Mouse (Mus musculus) mesoderm, embryonic 11.5 days (tissue): ENCODE results near the gene Chil4.
"Not testable (repeated sequence)": the region's sequence is repeated elsewhere in the genome, so short reads cannot be mapped to it uniquely, and the experiment has no call there.

Experiments
- DNase-seq: peaks from one replicate; pipeline ENCODE4 v3.0.0-alpha.2; 2012; ENCODE audit warnings: low read depth, low spot score

Gene Chil4

DNA sequence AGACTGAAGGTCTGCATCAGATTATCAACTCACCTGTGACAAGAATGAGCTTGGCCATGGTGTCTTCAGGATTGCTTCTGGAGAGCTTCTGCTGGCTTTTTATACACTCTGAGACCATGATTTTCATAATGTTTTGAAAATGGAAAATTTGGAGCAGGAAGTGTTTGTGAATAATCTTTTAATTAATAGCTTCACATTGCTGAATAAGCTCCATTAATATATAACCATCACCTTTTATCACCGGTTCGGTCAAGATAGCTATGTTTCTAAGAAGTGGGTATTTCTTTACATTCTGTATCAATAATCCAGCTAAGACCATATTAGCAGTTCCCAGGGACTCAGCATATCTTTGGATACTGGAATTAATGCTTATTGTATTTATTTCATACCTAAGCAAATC lies at the start of gene Chil4:
Chil4 (minus strand) TSS at position 101 of the 400 bp plus-strand sequence.
- no peak for DNase-seq

- DNase-seq, result no peak
These were observed 46.5 kb upstream of the Chil4 start for GRCm38 (mm10) chr3:106265854-106266253.

DNA sequence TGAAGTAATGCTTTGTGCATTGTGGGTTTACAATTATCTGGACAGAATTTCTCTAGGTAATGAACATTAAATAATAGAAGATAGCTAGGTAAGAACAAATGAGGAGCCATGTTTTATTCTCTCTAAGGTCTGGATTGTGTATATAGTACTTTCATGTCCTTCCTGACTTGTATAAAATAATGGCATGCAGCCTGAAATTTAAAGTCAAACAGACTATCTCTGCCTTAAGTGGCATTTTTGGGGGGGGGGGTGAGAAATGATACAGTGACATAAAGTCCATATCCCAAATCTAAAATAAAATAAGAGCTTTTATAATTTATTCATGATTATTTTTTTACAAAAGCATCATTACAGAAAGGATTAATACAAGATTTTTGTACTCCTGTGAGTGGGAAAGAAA lies 45.5 kb upstream of the Chil4 start:
- no peak for DNase-seq

DNA sequence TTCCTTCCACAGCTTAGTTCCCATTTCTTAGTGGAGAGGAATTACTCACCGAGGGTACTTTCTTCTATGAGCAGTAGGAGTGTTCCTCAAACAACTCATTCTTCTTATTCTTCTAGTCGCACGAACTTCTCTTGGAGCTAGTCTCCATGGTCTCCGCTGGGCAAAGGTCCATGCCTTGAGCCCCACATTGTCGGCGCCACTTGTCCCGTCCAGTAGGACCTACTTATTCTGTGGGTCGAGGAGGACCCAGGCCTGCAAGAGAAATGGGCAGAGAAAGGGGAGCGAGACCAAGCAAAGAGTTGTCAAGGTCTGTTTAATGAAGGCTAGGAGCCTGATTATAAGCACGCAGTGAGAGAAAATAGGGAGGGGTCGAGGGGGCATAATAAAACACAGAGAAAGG lies 37.8 kb upstream of the Chil4 start:
- DNase-seq, result not testable (repeated sequence)

- DNase-seq, result no peak
These were observed 33.4 kb upstream of the Chil4 start for GRCm38 (mm10) chr3:106252719-106253118.

GRCm38 (mm10) chr3:106250763-106251399 lies 31.6 kb upstream of the Chil4 start:
- not testable (repeated sequence) for DNase-seq

DNA sequence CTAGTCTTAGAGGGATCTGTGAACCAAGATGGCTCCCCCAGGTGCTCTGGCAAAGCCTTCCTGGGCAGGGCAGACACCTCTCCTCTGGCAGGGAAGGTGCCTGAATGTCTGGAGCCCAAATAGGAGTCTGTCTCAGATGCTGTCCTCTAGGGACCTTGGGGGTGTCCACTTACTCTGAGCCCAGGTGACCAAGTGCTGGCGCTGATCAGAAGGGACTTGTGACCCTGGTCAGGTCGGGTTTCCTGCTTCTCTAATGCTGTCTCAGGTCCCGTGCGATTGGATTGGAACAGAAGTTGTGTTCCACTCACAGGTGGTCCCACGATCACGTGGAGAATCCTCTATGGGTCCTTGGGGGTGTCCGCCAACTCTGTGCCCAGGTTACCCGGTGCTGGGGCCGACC lies 28.1 kb upstream of the Chil4 start:
- not testable (repeated sequence) for DNase-seq

GRCm38 (mm10) chr3:106240210-106240609 lies 20.9 kb upstream of the Chil4 start:
- not testable (repeated sequence) for DNase-seq

DNA sequence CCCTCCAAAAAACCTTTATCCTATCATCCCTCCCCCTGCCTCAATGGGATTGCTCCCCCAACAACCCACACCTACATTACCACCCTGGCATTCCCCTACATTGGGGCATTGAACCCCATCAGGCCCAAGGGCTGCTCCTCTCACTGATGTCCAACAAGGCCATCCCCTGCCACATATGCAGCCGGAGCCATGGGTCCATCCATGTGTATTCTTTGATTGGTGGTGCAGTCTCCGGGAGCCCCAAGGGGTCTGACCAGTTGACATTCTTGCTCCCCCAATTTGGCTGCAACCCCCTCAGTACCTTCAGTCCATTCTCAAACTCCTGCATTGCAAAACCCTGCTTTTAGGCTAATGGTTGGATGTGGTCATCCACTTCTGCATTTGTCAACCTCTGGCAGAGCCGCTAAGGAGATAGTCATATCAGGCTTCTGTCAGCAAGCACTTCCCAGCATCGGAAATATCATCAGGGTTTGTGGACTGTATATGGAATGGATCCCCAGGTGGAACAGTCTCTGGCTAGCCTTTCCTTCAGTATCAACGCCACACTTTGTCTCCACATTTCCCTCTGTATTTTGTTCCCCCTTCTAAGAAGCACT lies 20.0 kb upstream of the Chil4 start:
- DNase-seq, result no peak

DNA sequence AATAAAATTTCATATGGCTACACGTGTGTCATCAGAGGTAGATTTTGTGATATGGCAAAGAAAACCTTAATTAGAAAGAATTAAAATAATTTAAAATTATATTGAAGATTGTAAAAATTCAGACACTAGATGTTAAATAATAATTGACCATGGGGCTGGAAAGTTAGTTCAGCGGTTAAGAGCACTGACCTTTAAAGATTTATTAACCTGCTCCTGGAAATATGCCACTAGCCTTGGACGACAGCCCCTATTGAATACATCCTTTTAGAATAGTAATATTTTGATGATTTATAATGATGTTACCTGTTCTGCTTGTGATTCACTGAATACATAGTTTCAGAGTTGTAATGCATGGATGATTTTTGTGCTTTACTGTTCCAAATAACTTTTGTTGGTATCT lies 4.1 kb upstream of the Chil4 start:
- not testable (repeated sequence) for DNase-seq

- no peak for DNase-seq
These were observed 2.4 kb upstream of the Chil4 start for GRCm38 (mm10) chr3:106221625-106222265.

DNA sequence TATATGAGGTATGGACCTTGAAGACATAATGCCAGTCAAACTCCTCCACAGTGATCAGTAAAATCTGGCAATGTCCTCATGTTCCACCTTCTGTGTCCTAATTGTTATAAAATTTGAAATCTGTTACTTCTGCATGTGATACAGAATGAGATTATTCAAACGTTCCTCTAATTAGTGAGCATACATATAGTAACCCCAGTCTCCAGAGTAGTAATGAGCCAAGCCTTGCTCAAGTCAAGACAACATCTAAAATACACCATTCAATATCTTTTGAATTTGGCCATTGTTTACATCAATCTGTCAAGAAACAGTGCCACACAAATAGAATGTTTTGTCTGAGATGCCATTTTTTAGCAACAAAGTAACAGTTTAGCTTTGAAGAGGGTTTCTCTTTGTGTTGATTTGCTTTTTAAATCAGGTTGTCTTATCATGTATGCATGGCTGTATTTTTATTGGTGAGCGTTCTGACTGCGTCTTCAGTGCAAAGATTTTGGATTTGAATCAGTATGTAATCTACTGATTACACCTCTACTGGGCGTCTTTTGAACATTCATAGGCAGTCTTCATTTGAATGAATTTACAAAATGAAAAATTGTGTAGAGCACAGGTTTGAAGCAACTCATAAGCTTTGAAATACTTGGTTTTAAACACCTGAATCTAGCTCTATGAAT lies 888 bp downstream of the Chil4 start:
- not testable (repeated sequence) for DNase-seq

DNA sequence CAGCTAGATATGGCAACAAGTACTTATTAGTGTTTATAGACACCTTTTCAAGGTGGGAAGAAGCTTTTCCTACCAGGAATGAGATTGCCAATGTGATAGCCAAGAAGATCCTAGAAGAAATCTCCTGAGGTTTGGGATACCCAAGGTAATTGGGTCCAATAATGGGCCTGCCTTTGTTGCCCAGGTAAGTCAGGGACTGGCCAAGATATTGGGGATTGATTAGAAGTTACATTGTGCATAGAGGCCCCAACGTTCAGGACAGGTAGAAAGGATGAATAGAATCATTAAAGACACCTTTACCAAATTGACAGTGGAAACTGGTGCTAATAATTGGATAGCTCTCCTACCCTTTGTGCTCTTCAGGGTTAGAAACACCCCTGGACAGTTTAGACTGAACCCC lies 21.3 kb downstream of the Chil4 start:
- not testable (repeated sequence) for DNase-seq

- not testable (repeated sequence) for DNase-seq
These were observed 22.1 kb downstream of the Chil4 start for GRCm38 (mm10) chr3:106197246-106197645.

DNA sequence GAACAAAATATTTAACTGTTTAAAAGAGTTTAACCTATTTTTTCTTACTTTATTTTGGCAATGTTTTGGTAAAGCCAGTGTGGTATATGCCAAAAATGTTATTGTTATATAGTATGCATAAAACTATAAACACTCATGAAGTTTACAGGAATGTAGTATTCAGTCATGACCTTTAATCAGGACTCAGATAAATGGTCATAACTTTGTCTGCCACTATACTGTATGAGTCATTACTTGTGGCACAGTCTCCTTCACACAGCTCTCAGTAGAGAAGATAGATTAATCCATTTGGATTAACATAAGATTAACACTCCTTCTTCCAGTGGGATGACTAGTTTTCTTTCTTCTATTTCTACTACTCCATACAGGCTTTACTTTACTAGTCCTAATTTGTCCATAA lies 23.0 kb downstream of the Chil4 start:
- no peak for DNase-seq

DNA sequence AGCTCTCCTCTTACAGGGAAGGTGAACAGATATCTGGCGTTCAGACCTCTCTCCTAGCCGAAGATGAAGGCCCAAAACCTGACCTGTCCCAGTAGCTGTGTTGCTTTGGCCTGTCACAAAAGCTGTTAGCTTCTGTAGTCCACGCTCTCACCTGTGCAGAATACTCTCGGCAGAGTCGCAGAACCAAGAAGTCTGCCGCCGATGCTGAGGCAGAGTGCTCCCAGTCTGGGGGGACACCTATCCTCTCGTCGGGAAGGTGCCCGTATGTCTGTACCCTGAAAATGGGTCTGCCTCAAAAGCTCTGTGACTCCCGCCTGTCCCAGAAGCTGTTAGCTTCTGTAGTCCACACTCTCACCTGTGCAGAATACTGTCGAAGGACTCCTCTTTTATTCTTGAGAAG lies 23.8 kb downstream of the Chil4 start:
- DNase-seq, result no peak

- no peak for DNase-seq
These were observed 31.3 kb downstream of the Chil4 start for GRCm38 (mm10) chr3:106187991-106188390.

DNA sequence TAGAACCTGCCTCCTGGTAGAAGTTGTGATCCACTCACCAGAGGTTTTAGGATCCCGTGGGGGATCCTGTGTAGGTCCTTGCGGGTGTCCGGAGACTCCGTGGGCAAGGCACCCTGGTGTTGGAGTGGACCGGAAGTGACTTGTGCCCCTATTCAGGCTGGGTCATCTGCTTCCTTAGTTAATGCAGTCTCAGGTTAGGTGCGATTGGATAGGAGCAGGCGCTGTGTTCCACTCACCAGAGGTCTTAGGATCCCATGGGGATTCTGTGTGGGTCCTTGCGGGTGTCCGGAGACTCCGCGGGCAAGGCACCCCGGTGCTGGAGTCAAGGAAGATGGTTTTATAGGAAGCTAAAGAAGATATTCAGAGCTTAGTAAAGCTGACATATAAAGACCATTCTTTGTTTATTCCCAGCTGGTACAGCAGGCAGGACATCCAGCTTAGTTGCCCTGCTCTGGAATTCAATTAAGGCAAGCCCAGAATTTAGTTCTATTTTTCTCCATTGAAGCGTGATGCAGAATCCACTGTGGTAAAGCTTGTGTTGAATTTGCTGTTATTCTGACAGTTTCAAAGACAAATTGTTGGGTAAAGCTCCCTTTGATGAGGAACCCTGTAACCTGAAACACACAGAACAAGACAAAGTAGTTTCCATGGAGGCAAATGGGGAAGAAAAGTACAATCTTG lies 41.7 kb downstream of the Chil4 start:
- no peak for DNase-seq

GRCm38 (mm10) chr3:106174971-106175370 lies 44.3 kb downstream of the Chil4 start:
- DNase-seq, result not testable (repeated sequence)

DNA sequence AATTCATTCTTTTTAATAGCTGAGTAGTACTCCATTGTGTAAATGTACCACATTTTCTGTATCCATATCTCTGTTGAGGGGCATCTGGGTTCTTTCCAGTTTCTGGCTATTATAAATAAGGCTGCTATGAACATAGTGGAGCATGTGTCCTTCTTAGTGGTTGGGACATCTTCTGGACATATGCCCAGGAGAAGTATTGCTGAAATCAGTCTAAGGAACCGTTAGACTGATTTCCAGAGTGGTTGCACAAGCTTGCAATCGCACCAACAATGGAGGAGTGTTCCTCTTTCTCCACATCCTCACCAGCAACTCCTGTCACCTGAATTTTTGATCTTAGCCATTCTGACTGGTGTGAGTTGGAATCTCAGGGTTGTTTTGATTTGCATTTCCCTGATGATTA lies 46.8 kb downstream of the Chil4 start:
- not testable (repeated sequence) for DNase-seq

DNA sequence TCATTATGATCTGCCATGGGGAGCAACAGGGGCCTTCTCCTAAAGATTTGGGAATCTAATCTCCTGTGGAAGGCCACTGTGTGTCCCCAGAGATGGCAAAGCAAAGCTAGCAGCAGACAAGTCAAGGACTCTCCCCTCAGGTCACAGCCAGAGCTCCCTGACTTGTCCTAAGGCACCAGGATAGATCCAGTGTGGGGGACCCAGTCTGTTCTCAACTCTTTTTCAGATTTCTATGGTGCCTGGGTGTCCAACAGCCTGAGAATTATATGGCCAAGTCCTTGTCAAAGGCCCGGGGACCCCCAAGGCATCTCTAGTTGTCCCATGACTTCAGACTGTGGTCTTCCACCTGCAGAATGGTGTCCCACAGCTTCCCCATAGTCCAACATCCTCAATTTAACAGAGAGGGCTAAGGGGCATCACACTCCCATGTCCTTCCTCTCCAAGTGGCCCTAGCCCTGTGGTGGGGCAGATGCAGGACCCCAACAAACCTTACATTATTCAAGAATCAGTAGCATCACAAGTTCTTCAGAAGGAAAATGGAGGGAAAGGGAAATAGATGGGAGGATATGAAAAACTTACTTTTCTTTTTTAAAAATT lies 48.1 kb downstream of the Chil4 start:
- DNase-seq, result no peak
